Mouse (Mus musculus) spleen, postnatal 4 days (tissue): ENCODE measurements around the gene Tmtc2.
A peak's percentile ranks its signal among the peaks of the same experiment; 100 is the strongest.

ENCODE experiments used
- DNase-seq, 2 experiments: peaks; one replicate each; pipeline ENCODE4 v3.0.0; 2022; ENCODE audit warnings: low spot score in 2 of 2

Gene Tmtc2

GRCm38 (mm10) chr10:105573908-105574694, at the start of gene Tmtc2:
Tmtc2 (minus strand) TSS chr10:105574451.
- peak; percentile 49 to 71 for DNase-seq

- no peak for DNase-seq
Observed at GRCm38 (mm10) chr10:105612117-105612516, 37.9 kb upstream of the Tmtc2 start.

GRCm38 (mm10) chr10:105598826-105599225, 24.6 kb upstream of the Tmtc2 start:
- no peak for DNase-seq

GRCm38 (mm10) chr10:105597226-105597625, 23.0 kb upstream of the Tmtc2 start:
- DNase-seq, result no peak

GRCm38 (mm10) chr10:105595480-105596102, 21.3 kb upstream of the Tmtc2 start:
- no peak for DNase-seq

GRCm38 (mm10) chr10:105588141-105588540, 13.9 kb upstream of the Tmtc2 start:
- DNase-seq, result no peak

GRCm38 (mm10) chr10:105579318-105579717, 5.1 kb upstream of the Tmtc2 start:
- DNase-seq, result no peak

GRCm38 (mm10) chr10:105578291-105578845, 4.1 kb upstream of the Tmtc2 start:
- no peak for DNase-seq

GRCm38 (mm10) chr10:105574695-105575660, 727 bp upstream of the Tmtc2 start:
- peak; percentile 81 to 92 for DNase-seq

GRCm38 (mm10) chr10:105573306-105573907, 844 bp downstream of the Tmtc2 start:
- peak; percentile 12 to 65 for DNase-seq

GRCm38 (mm10) chr10:105572829-105573228, 1.4 kb downstream of the Tmtc2 start:
- no peak for DNase-seq

- no peak for DNase-seq
Observed at GRCm38 (mm10) chr10:105572301-105572700, 1.9 kb downstream of the Tmtc2 start.

GRCm38 (mm10) chr10:105571831-105572230, 2.4 kb downstream of the Tmtc2 start:
- DNase-seq, result no peak

- no peak for DNase-seq
Observed at GRCm38 (mm10) chr10:105571019-105571418, 3.2 kb downstream of the Tmtc2 start.

- DNase-seq, result no peak
Observed at GRCm38 (mm10) chr10:105569573-105569972, 4.7 kb downstream of the Tmtc2 start.

- DNase-seq, result no peak
Observed at GRCm38 (mm10) chr10:105567825-105568531, 6.3 kb downstream of the Tmtc2 start.

GRCm38 (mm10) chr10:105561548-105561947, 12.7 kb downstream of the Tmtc2 start:
- no peak for DNase-seq

GRCm38 (mm10) chr10:105557581-105557980, 16.7 kb downstream of the Tmtc2 start:
- DNase-seq, result no peak

- DNase-seq, result no peak
Observed at GRCm38 (mm10) chr10:105556890-105557572, 17.2 kb downstream of the Tmtc2 start.

GRCm38 (mm10) chr10:105554153-105554552, 20.1 kb downstream of the Tmtc2 start:
- DNase-seq, result no peak
